ENCODE assay signal across 20 mouse cellular contexts in the genomic region with DNA sequence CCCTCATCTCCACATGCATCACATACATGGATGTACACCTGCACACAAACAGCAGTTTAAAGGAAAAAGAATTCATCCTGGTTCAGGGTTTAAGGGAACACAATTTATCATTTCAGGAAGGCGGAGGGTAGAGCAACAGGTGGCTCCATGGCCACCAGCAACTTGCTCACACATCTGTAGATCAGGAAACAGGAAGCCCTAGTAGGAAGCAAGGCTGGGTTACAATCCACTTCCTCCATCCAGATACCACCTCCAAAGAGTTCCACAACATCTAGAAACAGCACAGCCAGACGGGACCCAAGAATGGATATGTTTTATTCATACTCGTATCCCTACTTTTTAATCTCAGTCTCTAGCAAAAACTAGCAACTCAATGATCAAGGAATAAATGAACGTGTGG.
DNase-seq lines count a peak whose midpoint lies in the region; ATAC-seq lines count a peak whose summit lies in the region.
"Had no signal": no experiment of that assay in that cellular context is flagged by ENCODE, and none has a peak within 500 bp of the region (broad histone marks: within the 10 kb centered on the region; RNA-seq: fewer than 3 reads in every experiment).

No protein-coding gene starts in this region.

- H3K9ac ChIP-seq in hindbrain, embryonic 14.5 days: no peak overlapping the region
- no peak overlapping the region for H3K9ac ChIP-seq in hindbrain, embryonic 11.5 days (ENCODE audit: low read depth, low read length)
- H3K9ac ChIP-seq: embryonic facial prominence, embryonic 12.5 days; embryonic facial prominence, embryonic 15.5 days; hindbrain, embryonic 15.5 days had no signal

- no peak for ATAC-seq in hindbrain, embryonic 14.5 days (ENCODE audit: low FRiP score)
- no peak for ATAC-seq in hindbrain, embryonic 11.5 days (ENCODE audit: low FRiP score)
- ATAC-seq in common myeloid progenitor, adult 5-6 weeks (replicated peaks; ENCODE audit: low read depth, poor library complexity, severe bottlenecking): peak; percentile 63
- peak; percentile 68 for ATAC-seq in granulocyte monocyte progenitor cell, adult 5-6 weeks (replicated peaks; ENCODE audit: poor library complexity, severe bottlenecking)
- ATAC-seq in megakaryocyte progenitor cell, adult 5-6 weeks (replicated peaks; ENCODE audit: poor library complexity): peak; percentile 72
- ATAC-seq: CD4-positive, CD25-positive, alpha-beta regulatory T cell, adult 4 months; intestine, postnatal 0 days had no signal

- H3K27ac ChIP-seq in hindbrain, embryonic 14.5 days: 0 out of 2 replicates have a peak overlapping the region, but pooled peaks have one; percentile 5
- H3K27ac ChIP-seq in hindbrain, embryonic 11.5 days (ENCODE audit: low read depth, low read length): no peak overlapping the region
- H3K27ac ChIP-seq: embryonic facial prominence, embryonic 12.5 days; embryonic facial prominence, embryonic 15.5 days; hindbrain, embryonic 10.5 days; hindbrain, embryonic 15.5 days had no signal

- no peaks in the 10 kb centered on the region for H3K27me3 ChIP-seq in hindbrain, embryonic 14.5 days (ENCODE audit: control insufficient read depth, insufficient read depth, low read length)
- no peaks in the 10 kb centered on the region for H3K27me3 ChIP-seq in hindbrain, embryonic 11.5 days (ENCODE audit: control insufficient read depth, insufficient read depth, low read length)
- H3K27me3 ChIP-seq: embryonic facial prominence, embryonic 12.5 days; embryonic facial prominence, embryonic 15.5 days; hindbrain, embryonic 15.5 days had no signal

- H3K4me1 ChIP-seq in hindbrain, embryonic 14.5 days (replicated peaks; ENCODE audit: control insufficient read depth, insufficient read depth, low read length): peaks cover 20% of the 10 kb centered on the region
- no peaks in the 10 kb centered on the region for H3K4me1 ChIP-seq in hindbrain, embryonic 11.5 days (replicated peaks; ENCODE audit: control insufficient read depth, insufficient read depth, low read length)

- 83% methylated on average over 4 of the region's 4 CpGs for WGBS in hindbrain, embryonic 14.5 days
- 83% methylated on average over 4 of the region's 4 CpGs for WGBS in hindbrain, embryonic 11.5 days

- H3K9me3 ChIP-seq in hindbrain, embryonic 14.5 days (ENCODE audit: control insufficient read depth, low read length): no peaks in the 10 kb centered on the region
- H3K9me3 ChIP-seq in hindbrain, embryonic 11.5 days (ENCODE audit: control insufficient read depth, low read length): no peaks in the 10 kb centered on the region
- H3K9me3 ChIP-seq: embryonic facial prominence, embryonic 15.5 days; hindbrain, embryonic 15.5 days had no signal

- no peaks in the 10 kb centered on the region for H3K36me3 ChIP-seq in hindbrain, embryonic 14.5 days (replicated peaks; ENCODE audit: control insufficient read depth, insufficient read depth)
- H3K36me3 ChIP-seq in hindbrain, embryonic 11.5 days (ENCODE audit: control insufficient read depth, insufficient read depth, low read length): peaks cover 2% of the 10 kb centered on the region; the same call in 1 of the 2 replicates
- H3K36me3 ChIP-seq: embryonic facial prominence, embryonic 15.5 days; hindbrain, embryonic 15.5 days had no signal

- DNase-seq in hindbrain, embryonic 14.5 days (ENCODE audit: low spot score): no peak
- no peak for DNase-seq in hindbrain, embryonic 11.5 days (ENCODE audit: low spot score)
- no peak for DNase-seq in cerebellum, adult 11 months
- DNase-seq: adrenal gland, adult 2 months; adrenal gland, postnatal 14 days; cerebellum, adult 11-12 months; cerebellum, adult 8-10 months; cerebellum, postnatal 10 days; gastrocnemius, postnatal 25 days; heart, adult 11 months had no signal

- no peak overlapping the region for H3K4me2 ChIP-seq in hindbrain, embryonic 14.5 days (replicated peaks)
- H3K4me2 ChIP-seq in hindbrain, embryonic 11.5 days (replicated peaks; ENCODE audit: low read depth, low read length): no peak overlapping the region
- H3K4me2 ChIP-seq: embryonic facial prominence, embryonic 12.5 days; embryonic facial prominence, embryonic 15.5 days; heart, embryonic 11.5 days; hindbrain, embryonic 15.5 days had no signal

- H3K4me3 ChIP-seq in hindbrain, embryonic 14.5 days (replicated peaks; ENCODE audit: low read length): no peak overlapping the region
- no peak overlapping the region for H3K4me3 ChIP-seq in hindbrain, embryonic 11.5 days (ENCODE audit: low read depth, low read length)
- H3K4me3 ChIP-seq: embryonic facial prominence, embryonic 12.5 days; embryonic facial prominence, embryonic 15.5 days; hindbrain, embryonic 10.5 days; hindbrain, embryonic 15.5 days had no signal

Comparison
In these comparisons a context has a peak if more than half of its experiments do, and no peak if none do; other contexts are left out.
1. ATAC-seq: peak in common myeloid progenitor, adult 5-6 weeks (single experiment), granulocyte monocyte progenitor cell, adult 5-6 weeks (single experiment) and megakaryocyte progenitor cell, adult 5-6 weeks (single experiment); none in hindbrain, embryonic 14.5 days (single experiment) and hindbrain, embryonic 11.5 days (single experiment).